Mouse (Mus musculus): Measurements from ENCODE around the gene Serhl.

The Serhl gene

DNA sequence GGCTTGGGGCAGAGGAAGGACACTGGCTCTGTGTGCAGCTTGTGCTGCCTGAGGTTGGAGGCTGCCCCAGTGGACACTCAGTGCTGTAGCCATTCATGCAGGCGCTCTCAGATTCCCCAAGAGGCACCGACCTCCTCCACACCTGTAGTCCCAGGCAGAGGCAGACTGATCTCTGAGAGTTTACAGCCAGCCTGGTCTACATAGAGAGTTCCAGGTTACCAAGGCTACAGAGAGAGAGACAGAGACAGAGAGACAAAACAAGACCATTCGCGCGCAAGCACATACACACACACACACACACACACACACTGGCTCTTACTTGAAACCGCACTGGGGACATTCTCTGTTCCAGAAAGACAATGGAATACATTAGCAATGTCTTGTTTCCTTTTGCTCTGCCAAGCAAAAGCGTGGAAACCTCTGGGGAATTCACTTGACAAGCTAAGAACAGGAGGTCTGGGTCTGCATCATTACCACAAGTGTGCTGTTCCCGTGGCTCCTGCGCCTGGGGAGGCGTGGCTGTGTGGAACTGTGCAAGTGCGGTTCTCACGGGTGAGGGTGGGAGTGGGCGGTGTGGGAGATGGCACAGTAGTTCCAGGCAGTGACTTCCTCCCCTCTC is 5.2 kb upstream of the Serhl start:
- peak; percentile 27 for DNase-seq (ENCODE audit: low read depth, low spot score)

DNA sequence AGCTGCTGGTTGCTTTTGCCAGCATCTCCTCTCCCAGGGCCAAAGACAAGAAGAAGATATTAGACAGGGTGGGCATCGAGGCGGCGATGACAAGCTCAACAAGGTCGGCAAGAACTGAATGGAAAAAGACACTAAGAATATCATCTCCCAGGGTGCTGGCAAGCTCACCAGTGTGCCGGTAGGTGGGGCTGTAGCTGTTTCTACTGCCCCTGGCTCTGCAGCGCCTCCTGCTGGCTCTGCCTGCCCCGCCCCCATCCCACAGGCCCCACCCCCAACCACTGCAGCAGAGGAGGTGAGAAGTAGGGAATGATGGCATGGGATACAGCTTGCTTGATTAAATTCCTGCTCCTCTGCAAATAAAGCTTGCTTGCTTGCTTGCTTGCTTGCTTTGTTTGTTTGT is 3.4 kb upstream of the Serhl start:
- no peak for DNase-seq (ENCODE audit: low read depth, low spot score)

DNA sequence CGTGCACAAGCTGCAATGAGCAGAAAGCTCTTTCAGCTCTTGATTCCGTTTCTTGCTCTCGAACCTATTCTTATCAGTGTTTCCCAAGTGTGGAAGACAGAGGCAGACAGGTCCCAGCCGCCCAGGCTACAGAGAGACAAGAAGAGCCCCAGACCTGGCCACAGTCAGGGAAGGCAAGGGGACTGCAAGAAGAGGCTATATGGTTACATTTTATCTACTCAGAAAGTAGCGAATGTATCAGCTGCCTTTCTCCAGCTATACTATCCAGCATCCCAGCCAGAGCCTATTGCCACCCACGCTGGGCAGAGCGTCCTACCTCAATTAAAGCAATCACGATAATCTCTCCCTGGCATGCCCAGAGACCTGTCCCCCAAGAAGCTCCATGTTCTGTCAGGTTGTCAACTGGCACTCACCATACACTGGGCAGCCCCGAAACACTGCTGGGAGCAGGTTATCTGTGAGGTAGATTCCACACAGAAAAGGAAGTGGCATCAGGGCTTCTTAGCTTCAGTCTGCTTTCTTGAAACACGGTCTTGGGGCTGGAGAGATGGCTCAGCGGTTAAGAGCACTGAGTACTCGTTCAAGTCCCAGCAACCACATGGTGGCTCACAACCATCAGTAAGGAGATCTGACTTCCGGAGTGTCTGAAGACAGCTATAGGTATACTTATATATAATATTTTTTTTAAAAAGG is 2.5 kb upstream of the Serhl start:
- DNase-seq (ENCODE audit: low read depth, low spot score) = no peak

DNA sequence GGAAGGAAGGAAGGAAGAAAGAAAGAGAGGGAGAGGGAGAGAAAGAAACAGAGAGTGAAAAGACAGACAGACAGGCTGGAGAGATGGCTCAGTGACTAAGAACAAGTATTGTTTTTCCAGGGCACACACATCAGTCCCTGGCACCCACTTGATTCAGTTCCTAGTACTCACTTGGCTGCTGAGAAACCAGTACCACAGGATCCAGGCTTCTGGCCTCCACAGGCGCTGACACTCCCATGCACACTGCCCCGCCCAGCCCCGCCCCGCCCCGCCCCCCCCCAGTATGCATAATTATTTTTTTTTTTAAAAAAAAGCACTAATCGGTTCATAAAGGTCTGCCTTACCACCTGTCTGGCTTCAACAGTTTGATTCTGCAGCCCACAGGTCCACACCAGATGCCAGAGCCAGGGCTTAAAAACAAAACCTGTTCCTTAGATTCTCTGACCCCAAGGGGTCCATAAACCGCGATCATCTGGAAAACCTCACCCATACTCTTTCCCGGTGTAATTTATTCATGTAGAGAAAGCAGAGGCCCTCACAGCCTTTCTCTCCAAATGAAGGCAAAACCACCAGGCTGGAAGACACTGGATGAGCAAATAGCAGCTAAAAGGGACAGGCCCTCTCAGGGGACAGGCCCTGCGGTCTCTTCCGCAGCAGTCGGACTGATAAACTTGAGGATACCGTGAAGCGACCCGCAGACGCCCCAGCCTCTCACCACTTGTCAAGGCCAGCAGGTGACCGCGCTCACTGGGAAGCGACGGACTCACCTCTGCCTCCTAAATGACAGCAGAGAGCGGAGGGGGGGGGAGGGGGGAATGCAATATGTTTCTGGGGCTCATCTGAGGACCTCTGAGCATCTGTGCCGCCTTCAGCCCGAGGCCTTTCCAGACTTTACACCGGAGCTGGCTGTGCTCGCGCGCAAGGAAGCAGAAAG is 544 bp upstream of the Serhl start:
- no peak for DNase-seq (ENCODE audit: low read depth, low spot score)

DNA sequence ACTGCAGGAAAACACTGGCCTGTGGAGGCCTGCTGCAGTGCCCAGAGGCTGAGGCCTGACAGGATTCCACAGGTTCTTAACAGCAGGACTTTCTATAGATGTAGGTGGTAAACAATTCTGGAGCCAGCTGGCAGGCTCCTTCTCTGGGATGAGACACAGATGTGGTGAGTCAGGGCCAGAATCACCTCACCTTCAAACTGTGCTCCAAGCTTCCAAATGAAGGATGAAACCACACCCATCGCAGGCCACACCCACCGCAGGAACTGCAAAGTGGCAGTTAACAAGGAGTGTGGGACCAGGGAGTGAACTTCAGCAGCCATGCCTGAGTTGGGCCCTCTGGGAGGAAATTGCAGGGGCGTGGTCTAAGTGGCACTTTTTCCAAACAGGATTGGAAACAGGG is 1.6 kb downstream of the Serhl start:
- DNase-seq (ENCODE audit: low read depth, low spot score) = no peak

DNA sequence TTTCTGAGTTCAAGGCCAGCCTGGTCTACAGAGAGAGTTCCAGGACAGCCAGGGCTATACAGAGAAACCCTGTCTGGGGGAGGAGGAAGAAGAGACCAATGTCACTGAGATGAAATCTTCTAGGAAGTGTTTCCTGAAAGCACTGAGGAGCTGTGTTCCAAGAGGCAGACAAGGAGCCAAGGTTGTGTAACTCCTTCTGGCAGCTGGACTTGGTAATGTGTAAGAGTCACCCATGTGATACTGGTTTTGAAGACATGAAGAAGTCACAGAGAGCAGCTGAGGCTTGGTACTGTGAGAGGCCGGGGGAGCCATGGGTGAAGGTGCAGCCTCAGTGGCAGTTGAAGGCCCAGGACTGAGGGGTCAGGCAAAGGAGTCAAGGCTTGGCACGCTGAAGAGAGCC is 4.4 kb downstream of the Serhl start:
- no peak for DNase-seq (ENCODE audit: low read depth, low spot score)

DNA sequence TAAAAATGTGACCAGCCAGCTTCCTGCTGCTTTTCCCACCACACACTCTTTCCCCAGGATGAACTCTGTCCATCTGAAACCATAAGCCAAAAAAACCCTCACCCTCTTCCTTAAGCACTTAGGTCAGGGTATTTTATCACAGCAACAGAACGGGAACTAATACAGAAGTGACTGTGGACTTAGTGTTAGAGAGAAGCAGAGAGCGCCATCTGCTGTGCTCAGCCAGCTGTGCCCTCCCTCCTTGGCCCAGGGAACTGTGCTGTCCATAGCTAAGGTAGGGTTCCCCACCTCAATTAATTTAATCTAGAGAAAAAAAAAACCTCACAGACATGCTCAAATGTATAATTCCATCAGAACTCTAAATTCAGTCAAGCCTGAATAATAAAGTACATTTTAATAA is 6.6 kb downstream of the Serhl start:
- DNase-seq (ENCODE audit: low read depth, low spot score) = no peak

DNA sequence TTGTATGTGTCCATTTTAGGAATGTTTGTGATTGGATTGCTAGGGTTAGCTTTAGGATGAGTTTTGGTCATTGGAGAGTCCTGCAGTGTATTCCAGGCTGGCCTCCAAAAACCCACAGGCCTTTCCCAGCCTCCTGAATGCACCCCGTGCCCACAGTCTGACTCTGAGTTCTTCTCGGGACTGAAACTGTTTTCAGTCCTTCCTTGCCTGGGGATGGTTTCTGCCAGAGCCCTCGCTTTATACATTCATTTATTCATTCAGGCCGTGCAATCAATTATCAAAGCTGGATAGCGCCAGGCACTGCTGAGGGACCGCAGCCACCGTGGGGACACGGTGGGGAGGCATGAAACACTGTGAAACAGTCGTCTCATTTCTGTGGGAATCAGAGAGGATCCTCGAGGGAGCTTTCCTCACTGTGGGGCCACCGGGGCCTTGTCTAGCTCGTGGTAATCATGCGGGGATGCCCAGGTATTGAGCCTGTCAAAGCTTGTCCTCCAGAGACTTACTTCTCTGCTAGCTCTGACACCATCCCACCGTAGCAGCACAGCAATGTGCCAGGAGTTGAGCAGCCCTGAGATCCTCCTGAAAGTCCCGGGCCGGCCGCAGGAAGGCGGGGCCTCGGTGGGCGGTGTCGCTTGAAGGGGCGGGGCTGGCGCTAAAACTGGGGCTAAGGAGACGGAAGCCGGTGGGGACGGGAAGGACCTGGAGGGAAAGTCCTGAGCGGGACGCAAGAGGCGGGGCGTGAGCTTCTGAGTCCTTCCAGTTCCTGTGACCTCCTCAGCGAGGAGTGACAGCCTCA is 10.4 kb downstream of the Serhl start:
- DNase-seq (ENCODE audit: low read depth, low spot score) = no peak

DNA sequence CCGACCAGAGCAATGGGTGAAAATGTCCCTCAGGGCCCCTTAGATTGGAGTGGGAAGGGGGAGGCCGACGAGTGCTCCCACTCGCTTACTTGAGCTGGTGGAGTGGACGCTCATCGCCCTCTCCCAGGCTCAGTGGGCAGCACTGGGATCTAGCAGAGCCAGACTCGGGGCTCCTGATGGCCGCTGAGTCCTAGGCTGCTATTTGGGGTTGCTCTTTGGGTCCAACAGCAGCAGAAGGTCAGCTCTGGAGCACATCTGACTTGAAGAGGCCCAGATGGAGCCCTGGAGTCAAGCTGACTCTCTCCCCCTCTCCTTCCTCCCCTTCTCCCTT is 11.0 kb downstream of the Serhl start:
- no peak for DNase-seq (ENCODE audit: low read depth, low spot score)

DNA sequence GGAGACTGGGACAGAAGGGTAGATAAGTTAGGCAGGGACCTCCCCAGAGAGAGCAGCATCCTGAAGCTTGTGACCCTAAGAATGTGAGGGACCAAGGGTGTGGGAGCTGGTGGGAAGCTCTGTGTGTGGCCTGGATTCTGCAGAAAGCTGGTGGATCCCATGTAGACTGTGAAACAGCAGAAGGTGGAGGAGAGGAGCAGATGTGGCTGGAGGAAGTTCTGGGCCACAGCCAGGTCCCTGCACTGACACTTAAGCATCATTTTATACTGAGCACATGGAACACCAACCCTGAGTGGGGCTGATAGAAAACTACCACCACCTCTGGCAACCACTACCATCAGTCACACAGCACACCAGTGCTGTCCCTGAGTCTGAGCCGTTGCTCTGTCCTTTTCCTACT is 13.8 kb downstream of the Serhl start:
- DNase-seq (ENCODE audit: low read depth, low spot score) = peak; percentile 29

DNA sequence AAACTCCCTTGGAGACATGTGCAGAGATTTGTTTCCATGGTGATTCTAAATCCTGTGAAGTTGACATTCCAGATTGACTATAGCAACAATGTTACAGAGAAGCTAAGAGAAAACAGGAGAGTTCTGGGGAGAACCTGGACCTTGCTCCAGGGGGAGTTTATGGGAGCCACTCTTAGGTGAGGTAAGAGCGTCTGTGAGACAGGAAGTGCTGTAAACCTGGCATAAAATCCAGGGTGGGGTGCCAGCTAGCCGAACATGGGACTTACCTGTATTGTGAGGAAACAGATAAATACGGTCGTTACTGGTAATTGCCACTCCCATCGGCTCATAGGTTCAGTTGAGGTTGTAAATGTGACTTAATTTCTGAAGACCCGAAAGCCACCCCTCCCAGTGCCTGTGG is 17.1 kb downstream of the Serhl start:
- no peak for DNase-seq (ENCODE audit: low read depth, low spot score)

DNA sequence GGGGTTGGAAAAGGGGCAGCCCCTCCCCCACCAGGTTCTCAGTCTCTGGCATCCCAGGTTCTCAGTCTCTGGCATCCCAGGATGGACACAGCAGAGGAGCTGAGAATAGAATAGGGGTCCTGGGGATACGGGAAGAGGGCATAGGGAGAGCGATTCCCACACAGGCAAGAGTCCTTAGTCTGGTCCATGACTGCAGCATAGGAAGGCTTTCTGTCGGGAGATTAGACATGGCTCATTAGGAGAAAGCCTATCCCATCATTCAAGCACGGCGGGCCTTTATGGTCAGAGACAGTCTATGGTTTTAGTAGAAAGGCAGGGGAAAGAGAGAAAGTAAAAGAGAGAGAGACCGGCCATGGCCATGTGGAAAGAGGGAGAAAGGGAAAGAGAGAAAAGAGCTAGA is 18.5 kb downstream of the Serhl start:
- DNase-seq (ENCODE audit: low read depth, low spot score) = no peak

DNA sequence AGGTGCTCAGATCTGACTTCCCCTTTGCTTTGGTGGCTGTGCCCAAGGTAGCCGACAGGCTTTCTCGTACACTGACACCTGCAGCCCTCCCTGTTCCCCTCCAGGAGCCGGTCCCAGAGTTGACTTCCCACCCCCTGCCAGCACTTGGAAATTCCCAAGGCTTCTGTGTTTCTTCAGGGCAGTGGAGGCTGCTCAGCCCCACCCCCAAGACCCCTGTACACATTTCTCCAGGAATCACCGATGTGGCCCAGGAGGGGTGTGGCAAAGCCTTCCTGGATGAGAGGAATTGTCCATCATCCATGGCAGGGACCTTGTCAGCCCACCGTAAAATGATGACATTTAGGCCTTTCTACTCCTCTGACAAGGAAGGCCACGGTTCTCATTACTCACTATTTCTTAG is 22.0 kb downstream of the Serhl start:
- no peak for DNase-seq (ENCODE audit: low read depth, low spot score)

DNA sequence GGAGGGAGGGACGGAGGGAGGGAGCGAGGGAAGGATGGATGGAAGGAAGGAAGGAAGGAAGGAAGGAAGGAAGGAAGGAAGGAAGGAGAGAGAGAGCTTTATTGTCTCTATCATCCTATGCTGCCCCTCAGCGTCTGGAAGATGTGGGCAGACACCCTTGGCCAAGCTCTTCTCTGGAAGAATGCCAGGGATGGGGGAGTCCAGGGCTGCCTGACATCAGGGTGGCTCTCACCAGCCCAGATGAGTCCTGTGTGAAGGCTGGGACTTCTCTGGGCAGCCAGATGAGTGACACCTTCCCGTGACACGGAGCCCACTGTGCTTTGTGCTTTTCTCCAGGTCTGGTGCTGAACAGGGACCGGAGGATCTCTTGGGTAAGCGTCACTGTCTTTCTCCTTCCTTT is 22.6 kb downstream of the Serhl start:
- no peak for DNase-seq (ENCODE audit: low read depth, low spot score)

DNA sequence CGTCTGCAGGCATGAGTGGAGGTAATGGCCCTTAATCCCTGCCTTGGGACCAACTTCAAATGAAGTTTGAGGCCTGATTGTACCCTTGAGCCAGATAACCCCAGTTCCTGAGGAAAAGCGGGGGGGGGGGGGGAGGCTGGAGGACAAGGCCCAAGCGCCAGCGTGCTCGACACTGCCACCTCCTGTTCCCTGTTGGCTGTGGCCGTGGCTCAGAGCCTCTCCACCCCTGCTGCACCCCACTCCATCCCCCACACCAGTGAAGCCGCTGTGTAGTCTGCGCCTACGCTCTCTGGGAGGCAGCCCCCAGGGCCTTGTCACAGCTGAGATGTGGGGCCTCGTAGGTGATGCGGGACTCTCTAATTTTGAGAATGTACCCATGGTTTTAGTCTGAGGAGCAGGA is 23.6 kb downstream of the Serhl start:
- DNase-seq (ENCODE audit: low read depth, low spot score) = no peak

DNA sequence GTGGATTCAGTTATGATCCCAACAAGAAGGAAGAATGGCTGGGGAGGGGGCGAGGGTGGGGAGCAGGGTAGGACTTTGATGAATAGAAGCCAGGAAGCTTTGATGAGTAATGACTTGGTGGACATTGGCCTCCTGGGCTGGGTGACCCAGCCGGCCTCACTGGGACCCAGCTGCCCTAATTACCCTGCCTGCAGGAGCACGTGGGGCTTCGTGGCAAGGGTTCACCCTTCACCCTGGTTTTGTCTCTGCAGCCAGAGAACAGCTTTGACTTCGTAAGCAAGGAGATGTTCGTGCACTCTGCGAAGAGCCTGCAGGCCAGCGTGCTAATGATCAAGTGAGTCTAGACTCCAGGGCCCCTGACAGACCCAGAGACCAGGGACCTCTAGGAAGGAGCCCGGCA is 24.8 kb downstream of the Serhl start:
- no peak for DNase-seq (ENCODE audit: low read depth, low spot score)

DNA sequence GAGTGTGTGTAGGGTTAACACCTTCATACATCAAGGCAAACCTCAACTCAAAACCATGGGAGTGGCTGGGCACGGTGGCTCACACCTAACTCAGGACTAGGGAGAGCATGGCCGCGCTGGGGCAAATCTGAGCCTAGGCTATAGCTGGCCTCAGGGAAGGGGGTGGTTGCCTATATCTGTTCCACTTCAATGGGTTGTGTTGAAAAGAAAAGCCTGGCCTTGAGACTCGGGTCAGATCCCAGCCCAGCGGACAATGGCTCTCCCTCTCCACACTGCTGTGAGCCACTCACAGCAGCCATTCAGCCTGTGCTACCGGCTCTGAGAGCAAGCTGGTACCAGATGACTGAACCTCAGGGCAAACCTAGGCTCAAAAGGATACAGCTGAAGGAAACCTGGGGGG is 25.8 kb downstream of the Serhl start:
- DNase-seq (ENCODE audit: low read depth, low spot score) = no peak

DNA sequence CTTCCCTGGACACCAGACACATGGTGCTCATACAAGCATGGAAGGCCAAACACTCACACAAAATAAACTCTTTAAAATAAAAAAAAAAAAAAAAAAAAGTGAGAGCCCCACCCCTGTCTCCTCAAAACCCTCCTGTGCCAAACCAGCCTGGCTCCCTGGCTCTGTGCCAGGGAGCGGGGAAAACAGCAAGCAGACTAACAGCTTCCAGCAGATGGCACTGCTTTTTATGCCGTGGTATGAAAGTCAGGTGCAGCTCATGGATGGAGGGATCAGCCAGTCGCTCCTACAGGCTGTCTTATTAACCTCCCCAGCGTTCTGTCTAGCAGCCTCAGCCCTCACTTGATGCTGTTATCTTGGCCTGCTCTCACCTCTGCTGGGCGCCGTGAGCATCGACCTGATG is 29.1 kb downstream of the Serhl start:
- DNase-seq (ENCODE audit: low read depth, low spot score) = peak; percentile 63

DNA sequence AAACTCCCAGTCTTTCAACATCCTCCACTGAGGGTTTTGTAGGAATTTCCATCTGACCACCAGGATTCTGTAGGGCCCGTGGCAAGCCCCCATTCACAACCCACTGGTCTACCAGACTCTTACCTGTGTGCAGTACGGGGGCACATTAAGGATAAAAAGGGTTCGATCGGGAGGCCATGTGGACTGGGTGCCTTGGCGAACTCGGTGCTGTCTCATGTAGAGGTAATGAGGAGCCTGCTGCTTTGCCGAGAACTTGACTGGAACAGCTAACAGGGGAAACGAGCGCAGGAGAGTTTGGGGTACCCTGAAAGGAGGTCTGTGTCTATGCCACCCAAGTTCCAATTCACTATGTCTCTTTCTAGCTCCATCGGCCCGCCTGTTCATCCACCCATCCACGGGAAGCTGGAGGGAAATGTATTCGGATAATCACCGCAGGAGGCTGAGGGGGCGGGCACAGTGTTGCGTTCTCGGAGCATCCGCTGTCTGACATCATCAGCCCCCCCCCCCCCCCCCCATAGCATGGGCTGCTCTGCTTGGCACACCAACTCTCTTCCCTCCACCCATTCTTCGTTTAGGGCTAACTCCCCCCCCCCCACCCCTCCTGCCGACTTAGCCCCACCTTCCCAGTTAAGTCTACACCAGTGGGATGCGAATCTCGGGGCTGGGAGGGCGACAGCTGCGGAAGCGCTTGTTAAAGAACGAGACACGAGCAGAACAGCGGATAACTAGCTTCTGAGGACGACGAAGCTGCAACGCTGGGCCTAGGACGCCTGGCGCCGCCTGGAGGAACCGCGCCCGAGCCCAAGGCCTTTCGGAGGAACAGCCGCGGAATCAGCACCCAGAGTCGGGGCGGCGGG is 32.6 kb downstream of the Serhl start:
- DNase-seq (ENCODE audit: low read depth, low spot score) = peak; percentile 43

DNA sequence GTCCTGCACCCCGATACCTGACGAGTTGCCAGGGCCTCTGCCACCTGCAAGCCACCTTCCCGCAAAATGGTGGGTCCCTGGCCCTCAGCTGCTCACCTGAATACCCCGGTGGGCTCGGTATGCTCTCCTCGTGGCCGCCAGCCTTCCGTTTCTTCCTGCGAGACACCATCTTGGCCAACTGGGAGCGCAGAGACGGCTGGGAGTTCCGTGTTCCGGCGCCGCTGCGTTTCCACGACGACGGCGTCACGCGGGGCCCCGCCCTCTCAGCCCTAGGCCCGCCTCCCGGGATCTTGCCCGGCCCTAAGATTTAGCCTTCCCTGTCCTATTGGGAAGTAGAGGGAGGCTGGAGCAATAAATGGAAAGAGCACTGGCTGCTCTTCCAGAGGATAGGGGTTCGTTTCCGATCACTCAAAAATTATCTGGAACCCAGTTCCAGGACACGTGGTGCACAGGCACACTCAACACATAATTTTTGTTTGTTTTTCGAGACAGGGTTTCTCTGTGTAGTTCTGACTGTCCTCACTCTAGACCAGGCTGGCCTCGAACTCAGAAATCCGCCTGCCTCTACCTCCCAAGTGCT is 33.4 kb downstream of the Serhl start, which contains the start of gene Rrp7a:
Gene Rrp7a (minus strand): TSS at position 236 of the 580 bp plus-strand sequence.
- peak; percentile 78 for DNase-seq (ENCODE audit: low read depth, low spot score)

DNA sequence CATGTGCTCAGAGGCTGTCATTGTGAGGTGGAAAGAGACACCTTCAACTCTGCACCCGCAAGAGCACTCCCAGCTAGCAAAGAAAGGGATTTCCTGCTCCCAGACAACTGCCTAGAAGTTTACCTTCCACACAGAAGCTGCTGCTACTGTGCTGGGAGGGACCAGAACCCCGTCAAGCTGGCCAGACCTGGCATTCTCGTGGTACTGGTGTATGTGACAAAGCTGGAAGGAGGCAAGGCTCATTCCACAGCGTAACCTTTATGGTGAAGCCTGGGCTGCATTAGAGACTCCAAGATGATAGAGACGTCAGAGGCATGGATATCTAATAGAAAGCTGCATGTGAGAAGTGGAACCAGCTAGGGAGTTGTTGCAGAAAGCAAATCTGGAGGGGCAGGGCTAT is 35.3 kb downstream of the Serhl start:
- DNase-seq (ENCODE audit: low read depth, low spot score) = no peak
